Mouse (Mus musculus): Measurements from ENCODE around the gene Serpina10. TPM values are rescaled to one million over a fixed set of nuclear protein-coding genes. Genes with fewer than 3 reads are reported as not detected.
A peak's percentile ranks its signal among the peaks of the same experiment; 100 is the strongest.
"Not testable (repeated sequence)": the region's sequence is repeated elsewhere in the genome, so short reads cannot be mapped to it uniquely, and the experiment has no call there.

The Serpina10 gene
- 0.11 TPM in 1 of 2 replicates, not detected in the other for polyA plus RNA-seq (2014; fragmentation: Nextera tagmentation; extraction: Ambion mirVana)

DNA sequence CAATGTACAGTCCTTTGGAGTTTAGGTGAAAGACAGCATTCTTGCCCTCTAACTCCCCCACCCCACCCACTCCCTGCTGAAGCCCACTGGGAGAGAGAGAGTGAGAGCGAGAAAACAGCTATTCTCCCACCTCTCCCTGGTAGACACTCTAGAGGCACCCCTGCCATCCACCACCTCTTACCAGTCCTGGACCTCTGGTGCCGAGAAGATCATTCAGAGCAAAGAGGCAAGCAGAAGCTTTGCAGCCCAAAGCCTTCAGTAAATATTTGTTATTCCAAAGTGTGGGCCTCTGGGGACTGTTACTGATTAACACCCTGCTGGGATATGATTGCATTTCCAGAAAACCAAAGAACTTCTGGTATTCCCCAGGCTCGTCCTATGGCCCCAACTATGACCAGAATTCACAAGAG lies at the start of gene Serpina10:
Gene Serpina10, minus strand, starts transcription at position 242 of the 410 bp plus-strand sequence.
- Histone ChIP-seq H3K4me3 (ENCODE audit: low read depth, low read length) (no peak within 1 kb of the TSS), H3K27me3 (replicated peaks; ENCODE audit: control insufficient read depth, insufficient read depth, low read length) (no peaks in the 10 kb centered on the region), H3K4me1 (ENCODE audit: control insufficient read depth, insufficient read depth, low read length) (no peaks in the 10 kb centered on the region), H3K27ac (ENCODE audit: low read depth, low read length) (no peak within 1 kb of the TSS), H3K9ac (ENCODE audit: low read length) (no peak within 1 kb of the TSS), H3K36me3 (ENCODE audit: control insufficient read depth, insufficient read depth, low read length) (no peaks in the 10 kb centered on the region), H3K9me3 (replicated peaks; ENCODE audit: control insufficient read depth, low read length) (no peaks in the 10 kb centered on the region), H3K4me2 (ENCODE audit: low read length) (no peak within 1 kb of the TSS)
- no peak for DNase-seq (ENCODE audit: low spot score)
- no peak for ATAC-seq
- WGBS, result 74% methylated on average over 3 of the region's 3 CpGs

DNA sequence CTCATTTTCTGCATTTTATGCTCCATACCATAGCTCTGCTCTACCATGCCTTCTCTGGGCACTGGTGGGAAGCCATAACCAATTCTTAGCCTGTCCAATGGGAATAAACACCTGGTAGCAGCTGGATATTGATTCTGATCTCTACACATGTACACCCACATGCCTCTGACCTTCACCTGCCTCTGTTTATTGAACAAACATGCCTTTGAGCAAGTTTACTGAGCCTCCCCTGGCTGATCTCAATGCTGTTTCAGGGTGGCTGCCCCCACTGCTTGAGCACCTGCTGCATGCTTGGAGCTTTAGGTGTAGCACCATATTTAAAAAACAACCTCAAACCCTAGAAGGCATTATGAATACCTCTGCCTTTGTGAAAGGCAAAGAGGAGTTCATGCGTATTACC lies 48.6 kb upstream of the Serpina10 start:
- not testable (repeated sequence) for ATAC-seq; DNase-seq (ENCODE audit: low spot score); H3K36me3 ChIP-seq (ENCODE audit: control insufficient read depth, insufficient read depth, low read length); H3K9me3 ChIP-seq (replicated peaks; ENCODE audit: control insufficient read depth, low read length); H3K4me3 ChIP-seq (ENCODE audit: low read depth, low read length); H3K4me2 ChIP-seq (ENCODE audit: low read length); H3K4me1 ChIP-seq (ENCODE audit: control insufficient read depth, insufficient read depth, low read length); H3K9ac ChIP-seq (ENCODE audit: low read length); H3K27me3 ChIP-seq (replicated peaks; ENCODE audit: control insufficient read depth, insufficient read depth, low read length); H3K27ac ChIP-seq (ENCODE audit: low read depth, low read length)
- WGBS, result 97% methylated on average over 1 of the region's 1 CpGs

DNA sequence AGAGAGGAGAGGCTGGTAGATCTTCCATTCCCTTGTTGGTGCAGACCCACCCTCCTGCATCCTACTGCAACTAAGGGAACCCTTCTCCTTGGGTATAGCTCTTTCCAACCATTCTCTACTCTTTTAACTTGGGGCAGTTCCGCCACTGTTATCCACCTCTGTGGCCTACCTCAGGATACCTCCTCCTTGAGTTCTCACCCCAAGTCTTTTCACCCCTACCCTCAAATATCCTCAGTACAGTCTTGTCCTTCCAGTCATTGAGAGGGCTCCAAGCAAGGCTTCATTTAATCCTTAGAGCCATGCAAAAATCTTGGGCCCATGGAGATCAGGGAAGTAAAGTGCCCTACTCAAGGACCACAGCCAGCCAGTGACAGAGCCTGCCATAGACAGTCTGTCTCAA lies 44.8 kb upstream of the Serpina10 start, which contains the start of gene Serpina16:
Gene Serpina16, minus strand, starts transcription at position 101 of the 400 bp plus-strand sequence.
- ATAC-seq (no peak), DNase-seq (ENCODE audit: low spot score) (no peak)
- Histone ChIP-seq H3K9ac (ENCODE audit: low read length) (no peak within 1 kb of the TSS), H3K4me1 (ENCODE audit: control insufficient read depth, insufficient read depth, low read length) (no peaks in the 10 kb centered on the region), H3K4me3 (ENCODE audit: low read depth, low read length) (no peak within 1 kb of the TSS), H3K9me3 (replicated peaks; ENCODE audit: control insufficient read depth, low read length) (no peaks in the 10 kb centered on the region), H3K36me3 (ENCODE audit: control insufficient read depth, insufficient read depth, low read length) (no peaks in the 10 kb centered on the region), H3K27me3 (replicated peaks; ENCODE audit: control insufficient read depth, insufficient read depth, low read length) (no peaks in the 10 kb centered on the region), H3K4me2 (ENCODE audit: low read length) (no peak within 1 kb of the TSS), H3K27ac (ENCODE audit: low read depth, low read length) (no peak within 1 kb of the TSS)
- 84% methylated on average over 1 of the region's 1 CpGs for WGBS

DNA sequence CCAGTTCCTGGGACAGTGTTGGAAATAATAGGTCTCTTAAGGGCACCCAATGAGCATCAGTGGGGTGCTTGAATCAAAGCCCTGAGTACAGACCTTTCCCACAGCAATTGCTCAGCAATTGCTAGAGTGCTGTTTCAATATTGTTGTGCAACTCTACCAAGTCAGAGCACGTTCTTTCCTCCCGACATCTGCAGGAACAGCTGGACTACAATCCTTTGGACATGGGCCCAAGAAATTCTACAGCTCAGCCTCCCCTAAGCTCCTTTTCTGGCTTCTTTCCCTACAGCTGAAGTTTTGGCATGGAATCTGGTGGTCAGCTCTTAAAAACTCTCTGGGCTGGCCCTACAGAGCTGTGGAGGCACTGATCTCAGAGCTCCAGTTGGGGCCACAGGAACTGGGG lies 41.9 kb upstream of the Serpina10 start:
- H3K9ac ChIP-seq (ENCODE audit: low read length), result no peak overlapping the region
- DNase-seq (ENCODE audit: low spot score), result no peak

DNA sequence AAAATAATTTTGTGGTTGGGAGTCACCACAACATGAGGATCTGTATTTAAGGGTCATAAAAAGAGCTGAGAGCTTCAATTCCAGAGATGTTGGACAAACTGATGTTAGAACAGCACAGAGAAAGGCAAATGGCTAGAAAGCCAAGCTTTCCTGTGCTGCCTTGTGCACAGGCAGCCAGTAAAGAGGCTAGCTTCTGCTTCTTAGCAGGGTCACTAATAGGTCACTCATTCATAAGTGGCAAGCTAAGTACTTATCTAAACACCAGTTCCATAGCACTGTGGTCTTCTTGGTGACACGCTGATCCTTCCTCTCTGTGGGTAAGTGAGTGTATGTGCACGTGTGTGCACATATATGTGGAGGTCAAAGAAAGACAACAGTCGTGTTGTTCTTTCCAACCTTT lies 40.2 kb upstream of the Serpina10 start:
- Histone ChIP-seq H3K27ac (ENCODE audit: low read depth, low read length) (no peak overlapping the region), H3K4me2 (ENCODE audit: low read length) (no peak overlapping the region), H3K9me3 (replicated peaks; ENCODE audit: control insufficient read depth, low read length) (no peaks in the 10 kb centered on the region), H3K4me1 (ENCODE audit: control insufficient read depth, insufficient read depth, low read length) (no peaks in the 10 kb centered on the region), H3K27me3 (replicated peaks; ENCODE audit: control insufficient read depth, insufficient read depth, low read length) (no peaks in the 10 kb centered on the region), H3K9ac (ENCODE audit: low read length) (no peak overlapping the region), H3K4me3 (ENCODE audit: low read depth, low read length) (no peak overlapping the region), H3K36me3 (ENCODE audit: control insufficient read depth, insufficient read depth, low read length) (no peaks in the 10 kb centered on the region)
- WGBS, result 84% methylated on average over 3 of the region's 3 CpGs
- DNase-seq (ENCODE audit: low spot score), result no peak
- ATAC-seq, result no peak

More for the DNA sequence above, 41.9 kb upstream of the Serpina10 start:
- no peaks in the 10 kb centered on the region for H3K4me1 ChIP-seq (ENCODE audit: control insufficient read depth, insufficient read depth, low read length)
- H3K9me3 ChIP-seq (replicated peaks; ENCODE audit: control insufficient read depth, low read length), result no peaks in the 10 kb centered on the region
- H3K27me3 ChIP-seq (replicated peaks; ENCODE audit: control insufficient read depth, insufficient read depth, low read length), result no peaks in the 10 kb centered on the region
- ATAC-seq, result no peak
- no peaks in the 10 kb centered on the region for H3K36me3 ChIP-seq (ENCODE audit: control insufficient read depth, insufficient read depth, low read length)
- H3K4me3 ChIP-seq (ENCODE audit: low read depth, low read length), result no peak overlapping the region
- WGBS, result 79% methylated on average over 2 of the region's 2 CpGs
- H3K4me2 ChIP-seq (ENCODE audit: low read length), result no peak overlapping the region
- H3K27ac ChIP-seq (ENCODE audit: low read depth, low read length), result no peak overlapping the region

DNA sequence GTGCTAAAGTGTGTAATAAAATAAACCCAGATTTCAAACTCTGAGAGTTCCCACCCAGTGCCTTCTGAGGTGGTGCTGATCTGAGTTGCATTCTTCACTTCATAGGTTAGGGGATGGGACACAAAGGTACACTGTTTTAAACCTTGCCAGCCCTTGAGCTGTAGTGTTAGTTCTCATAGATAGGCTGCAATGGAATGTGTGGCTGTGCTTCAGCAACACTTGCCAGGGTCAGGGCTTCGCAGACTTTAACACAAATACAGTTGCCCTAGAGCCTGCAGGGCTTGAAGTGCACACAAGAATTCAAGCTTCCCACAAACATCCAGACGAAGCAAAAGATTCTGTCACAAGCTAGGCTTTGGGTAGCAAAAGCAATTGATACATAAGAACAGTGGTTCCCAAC lies 39.7 kb upstream of the Serpina10 start:
- ATAC-seq (no peak), DNase-seq (ENCODE audit: low spot score) (no peak)
- Histone ChIP-seq H3K4me3 (ENCODE audit: low read depth, low read length) (no peak overlapping the region), H3K27me3 (replicated peaks; ENCODE audit: control insufficient read depth, insufficient read depth, low read length) (no peaks in the 10 kb centered on the region), H3K36me3 (ENCODE audit: control insufficient read depth, insufficient read depth, low read length) (no peaks in the 10 kb centered on the region), H3K4me2 (ENCODE audit: low read length) (no peak overlapping the region), H3K9ac (ENCODE audit: low read length) (no peak overlapping the region), H3K4me1 (ENCODE audit: control insufficient read depth, insufficient read depth, low read length) (no peaks in the 10 kb centered on the region), H3K27ac (ENCODE audit: low read depth, low read length) (no peak overlapping the region), H3K9me3 (replicated peaks; ENCODE audit: control insufficient read depth, low read length) (no peaks in the 10 kb centered on the region)
- 70% methylated on average over 2 of the region's 2 CpGs for WGBS

DNA sequence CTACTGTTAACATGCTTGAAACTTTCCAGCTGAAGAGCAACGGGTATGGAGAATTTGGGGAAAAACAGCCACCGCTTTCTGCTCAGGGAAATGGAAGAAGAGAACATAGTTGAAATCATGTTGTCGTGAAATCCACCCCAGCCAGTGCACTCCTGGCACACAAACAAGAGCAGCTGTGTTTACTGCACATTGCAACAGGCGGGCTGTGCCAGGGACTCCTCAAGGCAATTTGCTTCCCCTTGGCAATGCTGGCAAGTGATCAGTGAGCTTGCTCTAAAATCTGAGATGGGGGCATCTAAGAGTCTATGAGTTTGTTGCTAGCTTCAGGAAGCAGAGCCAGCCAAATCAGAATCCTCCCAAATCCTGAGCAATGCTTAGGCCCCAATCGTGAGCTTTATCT lies 39.1 kb upstream of the Serpina10 start:
- no peak; the same call in 1 of the 2 replicates for ATAC-seq
- Histone ChIP-seq H3K9ac (ENCODE audit: low read length) (no peak overlapping the region), H3K27ac (ENCODE audit: low read depth, low read length) (no peak overlapping the region), H3K4me3 (ENCODE audit: low read depth, low read length) (no peak overlapping the region), H3K4me2 (ENCODE audit: low read length) (no peak overlapping the region), H3K27me3 (replicated peaks; ENCODE audit: control insufficient read depth, insufficient read depth, low read length) (no peaks in the 10 kb centered on the region), H3K9me3 (replicated peaks; ENCODE audit: control insufficient read depth, low read length) (no peaks in the 10 kb centered on the region), H3K36me3 (ENCODE audit: control insufficient read depth, insufficient read depth, low read length) (no peaks in the 10 kb centered on the region), H3K4me1 (ENCODE audit: control insufficient read depth, insufficient read depth, low read length) (no peaks in the 10 kb centered on the region)
- 86% methylated on average over 5 of the region's 5 CpGs for WGBS
- peak; percentile 71 for DNase-seq (ENCODE audit: low spot score)

DNA sequence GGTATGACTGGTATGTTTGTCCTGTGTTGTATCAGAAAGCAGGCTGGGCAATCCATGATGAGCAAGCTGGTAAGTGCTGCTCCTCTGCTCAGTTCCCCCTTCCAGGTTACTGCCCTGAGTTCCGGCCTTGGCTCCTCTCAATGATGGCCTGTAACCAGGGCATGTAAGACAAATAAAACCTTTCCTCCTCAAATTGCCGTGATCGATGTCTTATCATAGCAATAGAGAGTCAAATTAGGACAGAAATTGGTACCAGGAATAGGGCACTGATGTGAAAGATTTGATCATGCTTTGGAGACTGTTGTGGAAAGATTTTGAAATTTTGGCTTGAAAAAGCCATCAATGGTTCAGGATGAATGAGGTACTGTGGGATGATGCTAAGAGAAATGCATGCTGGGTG lies 34.0 kb upstream of the Serpina10 start:
- Histone ChIP-seq H3K36me3 (ENCODE audit: control insufficient read depth, insufficient read depth, low read length) (no peaks in the 10 kb centered on the region), H3K9ac (ENCODE audit: low read length) (no peak overlapping the region), H3K4me1 (ENCODE audit: control insufficient read depth, insufficient read depth, low read length) (no peaks in the 10 kb centered on the region), H3K4me3 (ENCODE audit: low read depth, low read length) (no peak overlapping the region), H3K27ac (ENCODE audit: low read depth, low read length) (no peak overlapping the region), H3K4me2 (ENCODE audit: low read length) (no peak overlapping the region), H3K27me3 (replicated peaks; ENCODE audit: control insufficient read depth, insufficient read depth, low read length) (no peaks in the 10 kb centered on the region), H3K9me3 (replicated peaks; ENCODE audit: control insufficient read depth, low read length) (no peaks in the 10 kb centered on the region)
- DNase-seq (ENCODE audit: low spot score) (no peak), ATAC-seq (no peak)
- 85% methylated on average over 3 of the region's 3 CpGs for WGBS

DNA sequence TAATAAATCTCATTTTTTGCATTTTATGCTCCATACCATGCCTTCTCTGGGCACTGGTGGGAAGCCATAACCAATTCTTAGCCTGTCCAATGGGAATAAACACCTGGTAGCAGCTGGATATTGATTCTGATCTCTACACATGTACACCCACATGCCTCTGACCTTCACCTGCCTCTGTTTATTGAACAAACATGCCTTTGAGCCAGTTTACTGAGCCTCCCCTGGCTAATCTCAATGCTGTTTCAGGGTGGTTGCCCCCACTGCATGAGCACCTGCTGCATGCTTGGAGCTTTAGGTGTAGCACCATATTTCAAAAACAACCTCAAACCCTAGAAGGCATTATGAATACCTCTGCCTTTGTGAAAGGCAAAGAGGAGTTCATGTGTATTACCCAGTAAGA lies 30.8 kb upstream of the Serpina10 start:
- not testable (repeated sequence) for DNase-seq (ENCODE audit: low spot score); H3K9me3 ChIP-seq (replicated peaks; ENCODE audit: control insufficient read depth, low read length); H3K27me3 ChIP-seq (replicated peaks; ENCODE audit: control insufficient read depth, insufficient read depth, low read length); H3K9ac ChIP-seq (ENCODE audit: low read length); H3K27ac ChIP-seq (ENCODE audit: low read depth, low read length); H3K36me3 ChIP-seq (ENCODE audit: control insufficient read depth, insufficient read depth, low read length); H3K4me3 ChIP-seq (ENCODE audit: low read depth, low read length); ATAC-seq; H3K4me1 ChIP-seq (ENCODE audit: control insufficient read depth, insufficient read depth, low read length); H3K4me2 ChIP-seq (ENCODE audit: low read length)
